Mouse (Mus musculus) myocyte (in vitro differentiated cells): ENCODE data around the gene Insc. TPM values are rescaled to one million over a fixed set of nuclear protein-coding genes. Genes with fewer than 3 reads are reported as not detected.

Experiments used
- H3K27me3 ChIP-seq: one replicate; pipeline ENCODE4 v1.6.1; 2011; ENCODE audit not compliant: control insufficient read depth, insufficient read depth, insufficient read length
- H3K36me3 ChIP-seq: one replicate; pipeline ENCODE4 v1.6.1; 2011; ENCODE audit not compliant: control insufficient read depth, insufficient read depth
- H3K4me2 ChIP-seq: one replicate; pipeline ENCODE4 v1.6.1; 2011; ENCODE audit warnings: low read depth, control low read depth
- H3K4me3 ChIP-seq: one replicate; pipeline ENCODE4 v1.5.1; 2011; ENCODE audit warnings: mild to moderate bottlenecking, control low read depth, moderate library complexity
- H3K79me2 ChIP-seq: one replicate; pipeline ENCODE4 v1.6.1; 2011; ENCODE audit not compliant: control insufficient read depth, insufficient read depth
- H3ac ChIP-seq: one replicate; pipeline ENCODE4 v1.6.1; 2011; ENCODE audit not compliant: control insufficient read depth, insufficient read length
- CEBPB ChIP-seq: IDR thresholded peaks from 2 replicates; pipeline ENCODE4 v1.6.1; 2011; ENCODE audit warnings: mild to moderate bottlenecking, moderate library complexity; ENCODE audit not compliant: poor library complexity, insufficient read depth, severe bottlenecking
- E2F4 ChIP-seq: IDR thresholded peaks from one replicate; pipeline ENCODE4 v1.6.1; 2011; ENCODE audit warnings: mild to moderate bottlenecking, control low read depth, moderate library complexity; ENCODE audit not compliant: insufficient read depth
- MAX ChIP-seq: IDR thresholded peaks from one replicate; pipeline ENCODE4 v1.6.1; 2011; ENCODE audit warnings: low read depth, mild to moderate bottlenecking, control low read depth
- MYOD1 ChIP-seq, 3 experiments: IDR thresholded peaks; one replicate each; pipeline ENCODE4 v1.6.1; 2011; ENCODE audit warnings: control low read depth in 2 of 3, low read depth in 2 of 3, mild to moderate bottlenecking in 2 of 3, moderate library complexity in 1 of 3; ENCODE audit not compliant: insufficient read length in 2 of 3, control insufficient read depth in 1 of 3
- MYOG ChIP-seq, 3 experiments: IDR thresholded peaks; one replicate each; pipeline ENCODE4 v1.6.1; 2011; ENCODE audit warnings: control low read depth in 2 of 3, low read depth in 2 of 3, mild to moderate bottlenecking in 2 of 3; ENCODE audit not compliant: insufficient read length in 2 of 3, control insufficient read depth in 1 of 3, insufficient read depth in 1 of 3
- POLR2A ChIP-seq: IDR thresholded peaks from one replicate; pipeline ENCODE4 v1.6.1; 2011; ENCODE audit warnings: low read depth, mild to moderate bottlenecking, control low read depth, moderate library complexity; ENCODE audit not compliant: insufficient read length
- POLR2AphosphoS2 ChIP-seq: IDR thresholded peaks from one replicate; pipeline ENCODE4 v1.6.1; 2011; ENCODE audit warnings: low read depth, control low read depth; ENCODE audit not compliant: insufficient read length
- REST ChIP-seq: IDR thresholded peaks from one replicate; pipeline ENCODE4 v1.6.1; 2011; ENCODE audit warnings: mild to moderate bottlenecking, control low read depth, moderate library complexity; ENCODE audit not compliant: insufficient read depth, insufficient read length
- SRF ChIP-seq: IDR thresholded peaks from one replicate; pipeline ENCODE4 v1.6.1; 2011; ENCODE audit warnings: low read depth; ENCODE audit not compliant: control insufficient read depth, insufficient read length
- TCF12 ChIP-seq: IDR thresholded peaks from one replicate; pipeline ENCODE4 v1.6.1; 2011; ENCODE audit warnings: mild to moderate bottlenecking, control low read depth; ENCODE audit not compliant: poor library complexity, insufficient read depth, severe bottlenecking
- TCF3 ChIP-seq: IDR thresholded peaks from one replicate; pipeline ENCODE4 v1.6.1; 2011; ENCODE audit warnings: low read depth, control low read depth; ENCODE audit not compliant: insufficient read length
- USF1 ChIP-seq: IDR thresholded peaks from one replicate; pipeline ENCODE4 v1.6.1; 2011; ENCODE audit warnings: low read depth, mild to moderate bottlenecking, control low read depth, moderate library complexity
- polyA plus RNA-seq: library from polyadenylated mRNA; unstranded; fragments of >200 nt; fragmentation: generic; extraction: Trizol; gene quantifications from one replicate; pipeline ENCODE4 v1.2.1, GENCODE M21; 2012; ENCODE audit warnings: missing spikeins

Insc gene
- polyA plus RNA-seq, 1 experiment, result 0.18 TPM

GRCm38 (mm10) chr7:114792026-114792425 is 48.5 kb downstream of the Insc start:
- no peak overlapping the region for H3K4me2 ChIP-seq
- no peaks in the 10 kb centered on the region for H3K27me3 ChIP-seq
- no peak overlapping the region for H3ac ChIP-seq
- no peaks in the 10 kb centered on the region for H3K79me2 ChIP-seq
- no peak for TF ChIP-seq MAX
- TF ChIP-seq MYOG (IDR thresholded peaks at IDR 0.05; ENCODE audit: control insufficient read depth in 1 of 3, insufficient read depth in 1 of 3, insufficient read length in 2 of 3, low read depth in 2 of 3), result no peak
- TF ChIP-seq MYOD1 (IDR thresholded peaks at IDR 0.05; ENCODE audit: control insufficient read depth in 1 of 3, insufficient read length in 2 of 3, low read depth in 2 of 3), result no peak
- TF ChIP-seq REST, result no peak
- TF ChIP-seq TCF3, result no peak
- no peak for TF ChIP-seq POLR2AphosphoS2
- no peak for TF ChIP-seq USF1
- TF ChIP-seq CEBPB, result no peak
- TF ChIP-seq SRF, result no peak
- TF ChIP-seq E2F4, result no peak
- TF ChIP-seq TCF12, result no peak
- no peak for TF ChIP-seq POLR2A
- H3K4me3 ChIP-seq, result no peak overlapping the region
- H3K36me3 ChIP-seq, result no peaks in the 10 kb centered on the region

- Histone ChIP-seq H3K79me2 (no peaks in the 10 kb centered on the region), H3K4me3 (no peak overlapping the region), H3ac (no peak overlapping the region), H3K4me2 (no peak overlapping the region), H3K36me3 (no peaks in the 10 kb centered on the region), H3K27me3 (no peaks in the 10 kb centered on the region)
- no peak for TF ChIP-seq CEBPB
- TF ChIP-seq MYOD1 (IDR thresholded peaks at IDR 0.05; ENCODE audit: control insufficient read depth in 1 of 3, insufficient read length in 2 of 3, low read depth in 2 of 3), result peak in 2 of 3 experiments; percentile 24 to 53
Measured at GRCm38 (mm10) chr7:114794400-114794799, 50.9 kb downstream of the Insc start.

- TF ChIP-seq SRF (no peak), E2F4 (no peak), TCF12 (no peak), CEBPB (no peak), POLR2AphosphoS2 (no peak), MAX (no peak), TCF3 (no peak), MYOG (IDR thresholded peaks at IDR 0.05; ENCODE audit: control insufficient read depth in 1 of 3, insufficient read depth in 1 of 3, insufficient read length in 2 of 3, low read depth in 2 of 3) (no peak), REST (no peak), USF1 (no peak), POLR2A (no peak), MYOD1 (IDR thresholded peaks at IDR 0.05; ENCODE audit: control insufficient read depth in 1 of 3, insufficient read length in 2 of 3, low read depth in 2 of 3) (no peak)
- H3K4me2 ChIP-seq, result no peak overlapping the region
- no peak overlapping the region for H3ac ChIP-seq
- H3K27me3 ChIP-seq, result no peaks in the 10 kb centered on the region
- H3K4me3 ChIP-seq, result no peak overlapping the region
- no peaks in the 10 kb centered on the region for H3K36me3 ChIP-seq
- no peaks in the 10 kb centered on the region for H3K79me2 ChIP-seq
Measured at GRCm38 (mm10) chr7:114802576-114802975, 59.1 kb downstream of the Insc start.

- Histone ChIP-seq H3K79me2 (no peaks in the 10 kb centered on the region), H3K4me3 (no peak overlapping the region), H3ac (no peak overlapping the region), H3K36me3 (no peaks in the 10 kb centered on the region), H3K27me3 (no peaks in the 10 kb centered on the region), H3K4me2 (no peak overlapping the region)
- TF ChIP-seq USF1 (no peak), POLR2A (no peak), SRF (peak; percentile 22), POLR2AphosphoS2 (no peak)
Measured at GRCm38 (mm10) chr7:114805311-114805710, 61.8 kb downstream of the Insc start.

- no peak overlapping the region for H3K4me3 ChIP-seq
- TF ChIP-seq MYOG (IDR thresholded peaks at IDR 0.05; ENCODE audit: control insufficient read depth in 1 of 3, insufficient read depth in 1 of 3, insufficient read length in 2 of 3, low read depth in 2 of 3), result no peak
- no peak for TF ChIP-seq CEBPB
- no peak overlapping the region for H3K4me2 ChIP-seq
- H3K27me3 ChIP-seq, result no peaks in the 10 kb centered on the region
- no peaks in the 10 kb centered on the region for H3K36me3 ChIP-seq
- no peaks in the 10 kb centered on the region for H3K79me2 ChIP-seq
- H3ac ChIP-seq, result no peak overlapping the region
Measured at GRCm38 (mm10) chr7:114807343-114807742, 63.8 kb downstream of the Insc start.
